Mouse (Mus musculus) cortical plate, adult 2 months (tissue): ENCODE results near the gene Abhd18. TPM values are rescaled to one million over a fixed set of nuclear protein-coding genes. Genes with fewer than 3 reads are reported as not detected.
"Not testable (repeated sequence)": the region's sequence is repeated elsewhere in the genome, so short reads cannot be mapped to it uniquely, and the experiment has no call there.

Source experiments
- H3K27ac ChIP-seq: fragments of 200-500 bp; 2 replicates; pipeline ENCODE4 v1.5.1; 2012; ENCODE audit warnings: low read length, control low read depth, inconsistent platforms; ENCODE audit not compliant: insufficient read depth
- H3K4me1 ChIP-seq: fragments of 200-500 bp; 2 replicates; pipeline ENCODE4 v1.6.1; 2011; ENCODE audit warnings: low read length; ENCODE audit not compliant: control insufficient read depth, insufficient read depth
- H3K4me3 ChIP-seq: fragments of 200-500 bp; 2 replicates; pipeline ENCODE4 v1.5.1; 2011; ENCODE audit warnings: mild to moderate bottlenecking, low read length, control low read depth; ENCODE audit not compliant: insufficient read depth
- CTCF ChIP-seq: fragments of 200-500 bp; IDR thresholded peaks from 2 replicates; pipeline ENCODE4 v1.5.1; 2011; ENCODE audit warnings: mild to moderate bottlenecking, control low read depth, low read length; ENCODE audit not compliant: insufficient read depth; ENCODE audit errors: extremely low read depth
- POLR2A ChIP-seq: fragments of 200-500 bp; IDR thresholded peaks from 2 replicates; pipeline ENCODE4 v1.6.1; 2011; ENCODE audit warnings: mild to moderate bottlenecking, low read length, control low read depth; ENCODE audit not compliant: insufficient read depth; ENCODE audit errors: extremely low read depth
- polyA plus RNA-seq: library from polyadenylated mRNA; depleted of rRNA; stranded (reverse); fragments of >200 nt; gene quantifications from 2 replicates; pipeline ENCODE4 v1.2.3, GENCODE M21; 2012; rRNA removed

Abhd18 gene
- 19.4 and 20.2 TPM in 2 replicates for polyA plus RNA-seq

GRCm38 (mm10) chr3:40846957-40847017, at the start of gene Abhd18:
TSS of gene Abhd18 (plus strand) at chr3:40846970.
- H3K4me1 ChIP-seq: not testable (repeated sequence)
- Histone ChIP-seq H3K27ac (peak within 1 kb of the TSS; percentile 43), H3K4me3 (peak within 1 kb of the TSS; percentile 68)

GRCm38 (mm10) chr3:40798054-40798453, 48.7 kb upstream of the Abhd18 start:
- TF ChIP-seq CTCF (no peak), POLR2A (no peak)
- Histone ChIP-seq H3K4me1 (no peaks in the 10 kb centered on the region), H3K27ac (no peak overlapping the region), H3K4me3 (no peak overlapping the region)

GRCm38 (mm10) chr3:40798500-40798899, 48.3 kb upstream of the Abhd18 start:
- no peak overlapping the region for H3K27ac ChIP-seq

GRCm38 (mm10) chr3:40799530-40800372, 47.0 kb upstream of the Abhd18 start, which contains the start of gene Plk4:
TSS of gene Plk4 (plus strand) at chr3:40800019.
- TF ChIP-seq POLR2A: peak; percentile 74
- TF ChIP-seq CTCF: no peak
- no peak within 1 kb of the TSS for H3K27ac ChIP-seq
- peak within 1 kb of the TSS; percentile 89 for H3K4me3 ChIP-seq
- H3K4me1 ChIP-seq: no peaks in the 10 kb centered on the region

More at GRCm38 (mm10) chr3:40798500-40798899, 48.3 kb upstream of the Abhd18 start:
- TF ChIP-seq POLR2A (no peak), CTCF (peak; percentile 20; the same call in 1 of the 2 replicates)
- H3K4me3 ChIP-seq: no peak overlapping the region
- no peaks in the 10 kb centered on the region for H3K4me1 ChIP-seq

GRCm38 (mm10) chr3:40800373-40800823, 46.4 kb upstream of the Abhd18 start:
- TF ChIP-seq CTCF: no peak
- no peak for TF ChIP-seq POLR2A
- Histone ChIP-seq H3K4me1 (no peaks in the 10 kb centered on the region), H3K4me3 (peak overlapping the region; percentile 89), H3K27ac (no peak overlapping the region)

- no peaks in the 10 kb centered on the region for H3K4me1 ChIP-seq
- H3K27ac ChIP-seq: no peak overlapping the region
- no peak for TF ChIP-seq POLR2A
- no peak for TF ChIP-seq CTCF
- H3K4me3 ChIP-seq: no peak overlapping the region
Measured at GRCm38 (mm10) chr3:40806871-40807270, 39.9 kb upstream of the Abhd18 start.

- Histone ChIP-seq H3K4me3 (no peak overlapping the region), H3K4me1 (peaks cover 1% of the 10 kb centered on the region; the same call in 1 of the 2 replicates), H3K27ac (no peak overlapping the region)
- TF ChIP-seq POLR2A (no peak), CTCF (no peak)
Measured at GRCm38 (mm10) chr3:40808686-40809085, 38.1 kb upstream of the Abhd18 start.

GRCm38 (mm10) chr3:40809894-40810293, 36.9 kb upstream of the Abhd18 start:
- no peak overlapping the region for H3K27ac ChIP-seq
- TF ChIP-seq CTCF: no peak
- no peak for TF ChIP-seq POLR2A

GRCm38 (mm10) chr3:40813275-40813674, 33.5 kb upstream of the Abhd18 start:
- Histone ChIP-seq H3K4me3 (no peak overlapping the region), H3K4me1 (peaks cover 1% of the 10 kb centered on the region; the same call in 1 of the 2 replicates), H3K27ac (no peak overlapping the region)
- TF ChIP-seq POLR2A: no peak
- TF ChIP-seq CTCF: no peak

More at GRCm38 (mm10) chr3:40809894-40810293, 36.9 kb upstream of the Abhd18 start:
- Histone ChIP-seq H3K4me1 (peaks cover 1% of the 10 kb centered on the region; the same call in 1 of the 2 replicates), H3K4me3 (no peak overlapping the region)

- peak overlapping the region; percentile 68; the same call in 1 of the 2 replicates for H3K4me3 ChIP-seq
- H3K4me1 ChIP-seq, H3K27ac ChIP-seq: not testable (repeated sequence)
Measured at GRCm38 (mm10) chr3:40845521-40845920, 1.2 kb upstream of the Abhd18 start.
